13 mouse cellular contexts compared by ENCODE assay signal in genomic region chr10:62963956-62964355, GRCm38 (mm10).
"Had no signal": no experiment of that assay in that cellular context is flagged by ENCODE, and none has a peak within 500 bp of the region (broad histone marks: within the 10 kb centered on the region; RNA-seq: fewer than 3 reads in every experiment).

No protein-coding gene starts in this region.

- H3K4me3 ChIP-seq: kidney, embryonic 15.5 days; limb, embryonic 12.5 days; liver, embryonic 15.5 days; neural tube, embryonic 12.5 days had no signal

- DNase-seq: kidney, postnatal 14 days; lung, adult 2 months; lung, postnatal 36 days; midbrain, embryonic 14.5 days; right cerebral cortex, postnatal 4 days; spleen, adult 18-20 months; thymus, adult 18-20 months; thymus, postnatal 14 days had no signal

- ATAC-seq: lung, postnatal 0 days had no signal

- H3K27me3 ChIP-seq: kidney, embryonic 15.5 days; limb, embryonic 12.5 days; liver, embryonic 15.5 days; neural tube, embryonic 12.5 days had no signal

- H3K27ac ChIP-seq: kidney, embryonic 15.5 days; limb, embryonic 12.5 days; liver, embryonic 15.5 days; neural tube, embryonic 12.5 days had no signal

- H3K4me1 ChIP-seq: kidney, embryonic 15.5 days; limb, embryonic 12.5 days; liver, embryonic 15.5 days; neural tube, embryonic 12.5 days had no signal
